Mouse (Mus musculus) lung, adult 18-20 months (tissue): ENCODE measurements around the gene Rapgef2.

Source experiments
- DNase-seq, 2 experiments: peaks; one replicate each; pipeline ENCODE4 v3.0.0; 2022; ENCODE audit warnings: mixed read lengths in 2 of 2

Rapgef2 gene

GRCm38 (mm10) chr3:79286376-79287107, at the start of gene Rapgef2:
Rapgef2 (minus strand) TSS chr3:79286517.
- DNase-seq: peak; percentile 81 to 84

DNA sequence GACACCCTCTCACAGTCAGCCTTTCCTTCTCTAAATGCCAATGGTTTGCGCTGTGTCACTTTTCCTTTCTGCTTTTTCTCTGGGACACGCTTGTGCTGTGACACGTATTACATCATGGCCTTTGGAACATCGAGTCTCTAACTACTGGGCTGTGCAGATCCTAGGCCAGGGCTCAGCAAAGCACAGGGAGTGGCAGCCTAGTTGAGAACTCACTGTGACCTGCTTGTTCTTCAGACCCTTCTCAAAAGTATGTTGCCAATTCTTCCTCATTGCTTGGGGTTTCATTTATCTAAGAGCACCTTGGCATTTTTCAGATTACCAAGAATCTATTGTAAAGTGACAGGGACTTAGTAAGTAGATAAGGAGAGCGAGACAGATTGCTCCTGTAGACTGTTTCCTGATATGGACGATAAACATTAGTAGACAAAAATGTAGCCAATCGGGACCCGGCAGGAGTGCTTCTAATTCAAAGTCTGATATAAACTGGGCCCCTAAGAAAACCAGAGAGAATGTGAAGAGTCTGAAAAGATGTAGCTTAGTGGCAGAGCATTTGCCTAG, 47.4 kb upstream of the Rapgef2 start:
- no peak for DNase-seq

- no peak for DNase-seq
Measured at GRCm38 (mm10) chr3:79333051-79333450, 46.7 kb upstream of the Rapgef2 start.

GRCm38 (mm10) chr3:79329691-79330315, 43.5 kb upstream of the Rapgef2 start:
- no peak for DNase-seq

DNA sequence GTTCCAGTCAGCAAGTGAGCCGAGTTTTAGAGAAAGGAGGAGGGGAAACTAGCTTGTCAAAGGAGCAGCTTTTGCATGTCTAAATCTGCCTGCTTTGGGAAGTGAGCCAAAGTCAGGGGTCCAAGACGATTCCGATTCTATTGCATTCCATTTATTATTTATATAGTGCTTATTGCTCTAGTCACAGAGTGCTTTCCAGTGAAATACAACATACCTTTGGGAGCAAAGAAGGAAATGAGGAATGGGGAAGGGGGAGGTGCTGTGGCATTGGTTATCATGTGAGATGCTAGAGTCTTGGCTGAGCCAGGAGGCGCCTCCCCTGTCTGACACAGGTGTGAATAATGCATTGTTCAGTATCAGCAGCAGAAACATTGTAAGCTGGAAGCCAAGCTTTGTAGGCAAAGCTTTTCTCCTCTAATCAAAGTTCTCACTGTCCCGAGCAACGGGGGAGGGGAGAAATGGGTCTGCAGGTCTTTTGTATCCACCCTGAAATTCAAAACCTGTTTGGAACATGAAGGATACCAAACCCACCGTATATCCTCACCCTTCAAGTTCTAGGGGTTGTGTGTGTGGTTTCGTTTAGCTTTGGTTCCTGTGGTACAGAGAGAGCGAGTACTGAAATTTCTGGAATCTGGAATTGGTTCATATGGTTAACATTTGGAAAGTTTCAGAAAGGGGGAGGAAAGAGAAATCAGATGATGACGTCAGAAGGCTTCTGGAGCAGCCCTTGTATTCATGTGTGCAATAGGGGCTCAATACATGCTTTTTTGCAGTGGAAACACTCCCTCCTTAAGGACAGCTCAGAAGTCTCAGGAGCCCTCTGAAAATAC, 38.6 kb upstream of the Rapgef2 start:
- DNase-seq: no peak

DNA sequence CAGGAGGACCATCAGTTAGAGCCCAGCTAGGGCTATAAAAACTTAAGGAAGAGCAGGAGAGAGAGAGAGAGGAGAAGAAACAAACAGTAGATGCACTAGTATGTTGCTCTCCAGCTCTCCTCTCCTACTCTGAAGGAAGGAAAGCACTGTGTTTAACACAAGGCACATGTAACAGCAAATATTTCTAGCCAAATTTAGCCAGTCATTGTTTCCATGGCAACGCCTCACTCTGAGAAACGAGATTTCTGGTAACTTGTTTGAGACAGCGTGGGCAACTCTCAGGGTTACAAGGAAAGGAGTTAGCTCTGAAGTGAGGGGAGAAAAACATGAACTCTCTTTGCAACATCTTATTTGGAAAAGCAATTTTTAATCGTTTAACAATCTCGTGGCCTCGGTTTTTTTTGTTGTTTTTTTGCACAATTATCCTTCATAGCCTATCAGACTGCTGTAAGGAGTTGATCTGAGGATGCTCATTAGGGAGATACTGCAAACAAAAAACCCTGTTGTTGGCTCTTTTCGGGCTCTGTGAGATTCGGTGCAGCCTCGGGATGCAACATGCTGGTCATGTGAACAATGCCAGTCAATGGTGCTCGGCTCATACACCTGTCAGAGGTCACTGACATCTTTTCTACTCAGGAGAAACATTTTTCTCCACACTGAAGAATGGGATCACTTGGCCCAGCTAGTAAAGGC, 27.8 kb upstream of the Rapgef2 start:
- no peak for DNase-seq

- no peak for DNase-seq
Measured at GRCm38 (mm10) chr3:79311895-79312294, 25.6 kb upstream of the Rapgef2 start.

DNA sequence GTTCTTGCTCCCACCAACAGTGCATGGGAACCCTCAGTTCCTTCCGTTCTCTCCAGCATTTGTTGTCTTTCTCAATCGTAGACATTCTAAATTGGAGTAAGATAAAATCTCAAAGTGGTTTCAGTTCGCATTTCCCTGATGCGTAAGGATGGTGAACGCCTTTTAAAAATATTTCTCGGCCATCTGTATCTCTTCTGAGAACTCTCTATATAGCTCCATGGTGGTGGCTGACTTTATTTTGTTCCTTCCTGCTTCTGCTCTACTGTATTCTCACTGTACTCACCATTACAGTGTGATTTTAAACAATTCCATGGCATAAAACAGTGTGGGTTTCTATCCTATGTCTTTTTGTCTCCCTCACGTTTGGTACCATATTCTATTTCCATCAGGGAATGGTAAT, 23.9 kb upstream of the Rapgef2 start:
- no peak for DNase-seq

DNA sequence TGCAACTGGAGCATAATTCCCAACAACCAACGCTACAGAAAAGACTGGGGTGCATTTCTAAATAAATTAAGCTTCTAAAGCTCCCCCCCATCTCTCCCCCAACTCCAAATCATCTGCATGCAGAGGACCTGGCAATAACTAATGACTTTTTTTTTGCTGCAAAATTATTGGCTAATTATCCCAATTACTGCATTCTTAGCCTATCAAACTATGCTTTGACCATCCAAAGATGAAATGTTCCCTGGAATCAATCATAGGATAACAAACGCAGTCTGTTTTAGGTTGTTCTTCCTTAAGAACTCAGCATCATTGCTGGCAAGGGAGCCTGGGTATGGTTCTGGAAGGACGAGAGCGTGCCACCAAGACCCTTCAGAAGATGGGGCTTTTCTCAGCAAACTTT, 22.3 kb upstream of the Rapgef2 start:
- no peak for DNase-seq

DNA sequence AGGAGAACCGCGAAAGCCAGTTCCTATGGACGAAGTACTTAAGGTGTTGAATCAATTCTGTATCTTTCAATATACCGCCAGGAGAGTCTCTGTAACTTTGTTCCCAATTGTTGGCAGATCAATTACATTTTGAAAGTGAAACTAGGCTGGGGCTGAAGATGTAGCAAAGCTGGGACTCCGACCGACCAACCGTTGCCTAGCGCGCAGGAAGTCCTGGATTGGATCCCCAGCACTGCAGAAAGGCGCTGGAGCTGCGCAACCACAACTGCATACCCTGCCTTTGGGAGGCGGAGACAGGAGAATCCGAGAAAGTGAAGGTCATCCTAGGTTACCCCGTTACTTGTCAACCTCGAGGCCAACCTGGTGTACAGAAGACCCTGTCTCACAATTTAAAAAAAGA, 13.1 kb upstream of the Rapgef2 start:
- no peak for DNase-seq

DNA sequence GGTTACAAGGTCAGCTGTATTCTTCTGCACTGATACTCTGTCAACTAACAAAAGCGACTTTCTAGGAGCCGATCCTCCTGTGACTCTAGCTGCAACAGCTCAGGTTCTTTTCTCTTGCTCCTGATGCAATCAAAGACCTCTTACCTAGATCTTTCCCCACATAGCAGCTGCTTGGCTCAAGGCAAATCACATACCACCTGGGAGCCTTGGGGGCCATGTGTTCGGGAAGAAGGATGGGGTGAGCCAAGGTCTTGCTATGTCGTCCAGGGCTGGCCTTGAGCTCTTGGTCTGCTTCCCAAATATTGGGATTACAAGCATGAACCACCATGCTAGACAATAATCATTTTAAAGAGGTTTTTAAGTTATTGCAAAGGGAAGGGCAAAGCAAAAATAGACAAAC, 11.0 kb upstream of the Rapgef2 start:
- DNase-seq: no peak

DNA sequence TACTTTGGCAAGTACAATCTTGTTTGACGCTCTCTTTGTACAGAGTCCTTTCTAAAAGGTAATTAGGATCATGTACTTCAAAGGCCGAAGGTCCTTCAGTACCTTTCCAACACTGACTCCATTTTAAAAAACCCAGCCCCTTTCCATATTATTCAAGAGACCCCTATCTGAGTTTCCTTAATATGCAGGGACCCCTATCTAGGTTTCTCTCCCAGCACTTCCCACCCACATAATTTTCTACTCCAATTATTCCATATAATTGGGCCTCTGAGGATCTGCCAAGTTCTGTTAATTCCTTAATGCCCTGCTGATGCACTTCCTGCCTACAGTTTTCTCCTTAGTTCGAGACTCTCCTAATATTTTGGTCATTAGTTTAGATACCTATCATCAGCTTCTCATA, 10.3 kb upstream of the Rapgef2 start:
- DNase-seq: no peak

- peak in 1 of 2 experiments; percentile 18 for DNase-seq
Measured at GRCm38 (mm10) chr3:79296049-79296448, 9.7 kb upstream of the Rapgef2 start.

DNA sequence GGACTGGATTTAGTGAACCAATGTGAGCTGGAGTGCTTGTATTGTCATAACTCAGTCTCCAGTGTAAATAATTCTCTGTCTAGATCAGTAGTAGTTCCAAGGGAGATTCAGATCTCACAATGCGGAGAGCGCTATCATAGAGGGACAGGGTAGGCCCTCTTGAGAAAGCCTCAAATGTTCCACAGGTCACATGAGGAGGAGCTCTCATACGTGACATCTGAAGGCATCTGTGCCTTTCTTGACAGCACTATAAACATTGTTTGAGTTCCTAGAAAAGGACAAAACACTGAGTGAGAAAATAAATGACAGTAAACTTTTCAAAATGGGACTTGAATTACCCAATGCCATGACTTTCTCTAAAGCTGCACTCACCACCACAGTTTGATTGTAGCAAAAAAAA, 8.4 kb upstream of the Rapgef2 start:
- no peak for DNase-seq

DNA sequence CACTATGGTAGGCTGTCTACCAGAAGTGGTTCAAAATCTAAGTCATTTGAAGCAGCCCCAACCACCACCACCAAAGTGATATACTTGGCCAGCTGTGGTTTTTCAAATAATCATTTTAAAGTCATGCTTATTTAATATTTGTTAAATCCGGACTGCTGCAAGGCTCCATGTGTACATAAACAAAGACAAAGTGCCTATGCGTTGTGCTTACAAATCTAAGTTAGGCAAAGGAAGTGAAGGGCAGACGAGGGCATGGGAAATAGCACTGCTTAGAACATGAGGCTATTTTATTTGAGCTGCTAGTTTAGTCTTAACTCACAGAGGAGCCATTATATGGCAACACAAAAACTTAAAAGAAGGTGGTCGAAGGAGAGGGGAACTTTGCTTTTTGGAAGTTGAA, 6.7 kb upstream of the Rapgef2 start:
- no peak for DNase-seq

DNA sequence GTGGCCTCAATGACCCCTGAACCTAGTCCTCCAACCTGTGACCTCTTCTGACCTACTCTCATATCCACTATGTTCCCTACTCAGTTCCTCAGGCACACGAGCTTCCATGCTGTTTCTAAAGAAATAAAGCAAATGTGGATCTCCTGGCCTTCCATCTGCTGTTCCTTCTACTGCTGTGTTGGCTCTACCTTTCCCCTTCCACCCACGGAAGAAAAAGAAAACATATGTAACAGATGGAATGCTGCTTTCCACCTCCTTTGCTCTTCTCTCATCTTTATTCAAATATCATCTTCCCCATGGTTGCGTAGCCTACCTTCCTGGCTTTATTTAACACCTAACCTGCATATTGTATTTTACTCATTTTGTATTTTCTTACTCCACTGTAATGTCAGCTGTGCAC, 2.7 kb upstream of the Rapgef2 start:
- no peak for DNase-seq

DNA sequence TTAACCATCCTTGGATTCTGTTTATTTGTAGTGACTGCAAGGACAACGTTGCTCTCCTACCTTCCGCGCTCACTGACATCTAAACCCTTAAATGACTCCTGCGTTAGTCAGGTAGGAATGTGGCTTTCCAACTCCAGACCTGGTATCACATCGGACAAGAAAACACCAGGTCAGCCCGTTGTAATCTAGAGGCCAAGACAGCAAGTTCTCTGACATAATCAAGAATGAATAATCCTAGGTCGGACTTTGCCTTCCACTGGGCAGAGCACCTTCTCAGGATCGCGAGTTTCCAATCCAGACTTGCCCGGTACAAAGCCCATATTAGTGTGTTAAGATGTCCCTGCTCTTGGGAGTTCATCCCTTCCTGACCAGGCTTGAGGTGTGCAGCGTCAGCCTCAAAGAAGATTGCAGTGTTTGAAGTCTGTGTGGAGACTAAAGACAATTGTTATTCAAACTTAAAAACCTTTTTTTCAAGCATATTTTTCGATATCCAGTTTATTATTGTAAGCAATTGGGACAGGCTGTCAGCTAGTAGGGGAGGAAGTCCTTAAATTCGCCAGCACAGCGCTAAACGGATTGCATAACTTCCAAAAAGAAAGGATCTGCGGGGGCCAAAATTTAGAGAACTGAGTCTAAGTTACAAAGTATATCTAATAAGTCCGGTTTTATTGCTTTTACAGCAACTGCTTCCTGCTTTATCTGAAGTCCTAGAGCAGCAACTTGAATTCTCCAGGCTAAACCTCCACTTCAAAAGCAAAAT, 1.6 kb upstream of the Rapgef2 start:
- DNase-seq: no peak

GRCm38 (mm10) chr3:79287108-79287576, 825 bp upstream of the Rapgef2 start:
- peak; percentile 96 to 97 for DNase-seq

DNA sequence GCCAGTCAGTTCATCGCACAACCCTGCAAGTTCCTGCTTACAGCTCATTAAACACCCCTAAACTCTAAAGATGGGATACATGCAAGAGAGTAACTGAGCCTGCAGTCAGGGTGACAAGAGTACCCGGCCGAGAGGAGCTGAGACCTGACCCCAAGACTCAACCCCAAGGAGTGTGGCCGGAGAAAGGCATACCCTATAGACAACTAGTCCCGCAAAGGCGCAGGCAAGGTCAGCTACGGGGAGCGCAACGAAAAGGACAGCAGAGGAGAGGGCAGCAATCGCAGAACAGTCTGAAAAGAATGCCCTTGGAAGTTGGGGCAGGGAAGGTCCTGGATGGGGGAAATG, 314 bp downstream of the Rapgef2 start:
- DNase-seq: no peak

GRCm38 (mm10) chr3:79285097-79285675, 1.1 kb downstream of the Rapgef2 start:
- no peak for DNase-seq

DNA sequence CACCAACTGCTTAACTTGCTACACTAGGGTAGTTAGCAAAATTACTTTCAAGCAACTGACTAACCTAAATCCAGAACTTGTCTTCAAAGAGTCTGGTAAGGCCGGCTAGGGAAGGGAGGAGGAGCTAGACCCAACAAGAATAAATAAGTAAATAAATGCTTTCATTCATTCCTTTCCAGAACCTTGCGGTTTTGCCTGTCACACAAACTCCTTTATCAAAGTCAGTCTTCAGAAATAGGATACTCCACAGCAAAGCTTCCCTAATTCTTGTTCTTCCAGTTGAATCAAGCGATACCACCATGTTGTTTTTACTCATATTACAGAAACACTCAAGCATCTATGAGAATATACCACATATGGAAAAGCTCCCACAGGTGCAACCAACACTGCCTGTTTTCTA, 2.3 kb downstream of the Rapgef2 start:
- no peak for DNase-seq

DNA sequence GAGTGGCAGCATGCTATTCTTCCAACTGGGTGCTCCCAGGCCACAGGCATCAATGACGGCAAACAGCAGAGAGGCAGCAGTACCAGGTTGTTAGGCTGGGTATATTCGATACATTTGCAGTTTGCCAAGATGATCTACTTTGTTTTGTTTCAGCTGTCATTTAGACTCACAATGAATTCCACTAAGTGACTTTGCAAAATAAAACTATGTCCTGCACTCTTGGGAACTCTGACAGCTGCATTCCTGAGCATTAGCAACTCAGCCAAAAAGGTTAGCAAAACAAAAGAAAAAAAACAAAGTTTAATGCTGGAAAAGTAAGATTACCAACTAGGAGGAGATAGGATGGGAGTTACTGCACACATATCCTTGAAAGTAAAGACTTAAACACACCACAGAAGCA, 3.3 kb downstream of the Rapgef2 start:
- DNase-seq: no peak
